Mouse (Mus musculus) cerebellum, adult 2 months (tissue): ENCODE data around the gene Pxdc1.

Experiments
- CTCF ChIP-seq: fragments of 200-500 bp; IDR thresholded peaks from 2 replicates; pipeline ENCODE4 v1.5.1; 2011; ENCODE audit warnings: low read depth, mild to moderate bottlenecking, control low read depth, low read length, moderate library complexity, borderline replicate concordance; ENCODE audit not compliant: insufficient read depth
- POLR2A ChIP-seq: fragments of 200-500 bp; IDR thresholded peaks from 2 replicates; pipeline ENCODE4 v1.6.1; 2011; ENCODE audit warnings: low read length, control low read depth, borderline replicate concordance; ENCODE audit not compliant: insufficient read depth

DNA sequence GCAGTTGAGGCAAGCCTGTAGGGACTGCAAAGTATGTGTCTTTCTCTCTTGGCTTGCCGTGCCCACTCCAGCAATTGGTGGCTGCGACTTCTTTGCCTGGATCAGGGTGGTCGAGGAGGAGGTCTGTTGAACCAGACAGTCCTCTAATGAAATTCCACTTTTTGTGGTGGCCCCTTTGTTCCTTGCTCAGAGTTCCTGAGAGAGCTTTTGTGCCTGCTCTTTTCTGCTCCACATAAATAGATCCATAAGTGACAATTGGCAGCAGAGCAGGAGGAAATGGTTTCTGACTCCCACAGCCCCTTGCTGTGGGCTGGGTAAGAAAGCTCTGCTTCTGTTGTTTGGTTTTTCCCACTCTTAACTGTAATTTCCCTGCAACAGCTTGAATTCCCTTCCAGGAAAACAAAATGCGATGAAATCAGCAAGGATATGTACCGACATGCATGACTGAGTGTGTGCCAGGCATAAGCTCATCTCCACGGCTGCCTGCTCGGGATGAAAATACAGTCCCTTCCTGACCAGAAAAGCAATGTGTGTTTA, 22.6 kb upstream of the Pxdc1 start:
- TF ChIP-seq POLR2A (no peak), CTCF (no peak)
